Mouse (Mus musculus) left cerebral cortex, postnatal 4 days (tissue): ENCODE data around the gene A630076J17Rik. TPM values are rescaled to one million over a fixed set of nuclear protein-coding genes. Genes with fewer than 3 reads are reported as not detected.

ENCODE experiments used
- DNase-seq: peaks from one replicate; pipeline ENCODE4 v3.0.0-alpha.2; 2022
- intact Hi-C: fragments of 180-260 bp; cut with DNase I; formaldehyde crosslinking; loops from one replicate; pipeline ENCODE4 v1.15.1; 2025
- total RNA-seq, 2 experiments: library from RNA; stranded (reverse); gene quantifications; 2 replicates each; pipeline ENCODE4 v1.2.3; 2021

Gene A630076J17Rik
- total RNA-seq, result not detected

DNA sequence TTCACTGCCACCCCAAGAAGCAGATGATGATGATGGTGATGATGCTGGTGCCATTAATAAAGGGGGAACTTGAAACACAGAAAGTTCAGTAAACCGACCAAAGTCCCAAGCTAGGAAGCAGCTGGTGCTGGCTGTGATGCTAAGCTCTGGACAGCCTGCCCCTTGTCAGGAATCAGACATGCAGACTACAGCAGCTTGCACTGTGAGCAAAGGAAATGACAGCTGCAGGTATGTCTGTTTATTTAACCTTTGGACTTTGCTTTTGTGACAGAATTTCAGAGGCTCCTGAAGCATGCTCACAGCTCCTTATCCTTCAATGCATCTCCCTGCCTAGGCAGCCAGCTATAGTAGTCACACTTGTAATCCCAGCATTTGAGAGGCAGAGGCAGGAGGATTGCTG, at the start of gene A630076J17Rik:
TSS of gene A630076J17Rik (plus strand) at position 88 of the 400 bp plus-strand sequence.
- no peak for DNase-seq
- intact Hi-C loops, result loop anchor here (10.0 kb wide), 1 partner anchor 234 kb away; no protein-coding TSS in a partner anchor

DNA sequence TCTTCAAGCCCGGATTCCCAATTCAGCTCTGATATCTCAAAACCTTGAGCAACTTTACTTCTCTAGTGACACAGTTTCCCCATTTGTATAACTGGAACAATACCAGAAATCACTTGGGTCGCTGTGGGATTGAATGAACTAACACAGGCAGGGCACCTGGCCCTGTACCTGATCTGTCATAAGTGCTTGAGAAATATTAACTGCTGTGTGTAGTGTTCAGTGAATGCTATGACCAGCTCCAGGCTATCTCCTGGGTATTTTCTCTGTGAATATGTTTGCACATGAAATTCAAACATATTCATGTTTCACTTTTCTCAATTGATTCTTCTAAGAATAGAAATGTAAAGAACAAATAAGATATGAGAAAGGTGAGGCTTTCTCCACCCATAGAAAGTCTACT, 49.6 kb upstream of the A630076J17Rik start:
- DNase-seq, result no peak
- intact Hi-C loops, result loop anchor here (10.0 kb wide), 1 partner anchor 236 kb away; no protein-coding TSS in a partner anchor

DNA sequence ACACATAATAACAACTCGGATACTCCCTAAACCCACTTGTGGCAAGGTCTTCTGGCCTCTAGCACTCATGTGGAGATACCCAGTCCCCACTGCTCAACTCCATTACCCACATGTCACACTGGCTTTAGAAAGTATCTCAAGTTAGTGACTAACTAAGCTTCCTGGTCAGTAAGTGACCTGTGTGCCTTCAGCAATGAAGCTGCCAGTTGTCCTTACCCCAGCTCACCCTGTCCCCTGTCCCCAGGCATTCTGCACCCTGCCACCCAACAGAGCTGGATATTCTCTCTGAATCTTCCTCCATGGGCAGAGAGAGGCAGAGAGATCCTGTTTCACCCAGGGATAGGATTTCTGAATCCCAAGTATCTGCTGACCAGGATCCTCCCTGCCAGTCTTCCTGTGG, 47.7 kb upstream of the A630076J17Rik start, which contains the start of gene Kcna10:
TSS of gene Kcna10 (plus strand) at position 301 of the 400 bp plus-strand sequence.
- DNase-seq, result no peak
- intact Hi-C loops, result loop anchor here (10.0 kb wide), 1 partner anchor 238 kb away; no protein-coding TSS in a partner anchor

DNA sequence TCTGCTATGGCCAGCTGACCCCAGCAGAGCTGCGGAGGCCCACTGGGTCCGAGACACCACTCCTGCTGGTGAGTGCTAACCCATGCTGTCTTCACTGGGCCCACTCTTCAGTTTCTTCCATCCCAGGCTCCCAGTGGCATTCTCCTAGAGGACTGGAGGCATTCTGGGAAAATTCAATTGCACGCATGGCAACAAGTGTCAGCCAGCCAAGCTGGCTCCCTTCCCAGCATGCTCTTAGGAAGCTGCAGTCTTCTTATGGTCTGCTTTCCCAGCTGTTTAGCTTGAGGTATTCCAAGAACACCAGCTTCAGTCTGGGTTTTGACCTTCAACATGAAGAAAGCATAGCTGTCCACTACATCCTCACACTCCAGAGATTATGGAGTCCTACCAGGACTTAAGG, 47.2 kb upstream of the A630076J17Rik start:
- intact Hi-C loops, result loop anchor here (10.0 kb wide), 1 partner anchor 238 kb away; no protein-coding TSS in a partner anchor
- DNase-seq, result peak; percentile 48

DNA sequence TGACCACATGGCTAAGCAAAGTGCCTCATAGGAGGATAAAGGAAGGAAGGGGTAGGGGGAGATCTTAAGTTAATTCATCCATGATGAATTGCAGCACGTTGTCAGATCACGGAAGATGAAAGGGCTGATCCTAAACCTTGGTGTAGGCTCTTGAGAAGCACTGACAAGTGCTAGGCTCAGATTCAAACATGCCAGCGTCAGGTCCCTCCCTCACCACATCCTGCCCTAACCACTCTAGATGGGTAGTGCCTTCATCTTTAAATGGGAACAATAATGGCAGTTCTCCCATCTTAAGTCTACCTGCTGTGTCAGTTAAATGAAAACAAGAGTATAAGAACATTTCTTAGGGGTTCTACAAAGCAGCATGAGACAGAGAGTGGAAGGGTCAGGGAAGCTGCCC, 44.8 kb upstream of the A630076J17Rik start:
- intact Hi-C loops, result loop anchor here (5.0 to 10.0 kb wide), 2 partner anchors 241 to 288 kb away; no protein-coding TSS in a partner anchor
- DNase-seq, result no peak

DNA sequence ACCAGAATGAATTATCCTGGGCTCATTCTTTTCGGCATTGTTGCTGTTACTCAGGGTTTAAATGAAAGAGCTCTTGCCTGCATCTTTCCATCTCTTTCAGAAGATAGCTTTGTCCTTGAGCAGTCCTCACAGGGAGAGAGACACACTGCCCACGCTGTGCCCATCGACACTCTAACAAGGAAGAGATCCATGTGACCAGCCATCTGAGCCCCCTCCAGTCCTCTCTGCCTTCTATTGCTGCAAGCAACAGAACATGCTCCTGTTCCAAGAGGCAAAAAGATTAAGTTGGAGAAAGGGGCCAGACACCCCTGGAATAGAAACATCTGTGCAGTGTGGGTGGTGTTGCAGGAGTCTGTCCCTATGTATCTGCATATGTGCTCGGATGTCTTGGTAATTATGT, 43.4 kb upstream of the A630076J17Rik start:
- DNase-seq, result no peak
- intact Hi-C loops, result loop anchor here (2.0 to 10.0 kb wide), 3 partner anchors 92 to 290 kb away; no protein-coding TSS in a partner anchor

DNA sequence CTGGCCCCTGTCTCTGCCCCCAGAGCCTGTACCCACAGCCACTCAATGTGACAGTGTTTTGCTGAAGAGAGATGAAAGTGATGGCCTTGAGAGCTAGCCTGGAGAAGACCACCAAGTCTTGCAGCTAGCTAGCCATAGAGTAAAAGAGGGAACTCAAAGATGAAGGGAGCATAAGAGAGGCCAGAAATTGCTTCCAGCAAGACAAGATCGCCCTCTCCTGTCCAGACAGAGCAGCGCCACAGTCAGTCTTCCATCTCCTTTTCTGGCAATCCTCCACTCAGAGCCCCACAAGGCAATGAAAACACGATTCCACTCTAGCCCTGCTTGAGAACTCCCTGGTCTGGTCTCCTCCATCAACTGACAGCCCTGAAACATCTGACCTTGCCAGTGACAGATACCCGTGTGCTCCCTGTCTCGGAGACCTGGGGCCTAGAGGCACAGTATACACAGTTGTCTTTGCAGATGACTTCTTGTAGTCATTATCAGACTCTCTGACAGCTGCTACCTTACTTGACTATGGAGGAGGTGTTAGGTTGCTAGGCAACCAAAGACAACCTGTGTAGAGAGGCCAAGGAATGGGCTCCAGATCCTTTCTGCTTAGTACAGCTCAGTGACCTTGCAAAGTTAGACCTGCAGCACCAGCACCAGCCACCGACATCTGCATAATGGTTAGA, 42.1 kb upstream of the A630076J17Rik start:
- intact Hi-C loops, result loop anchor here (5.0 to 10.0 kb wide), 2 partner anchors 244 to 291 kb away; no protein-coding TSS in a partner anchor
- DNase-seq, result peak; percentile 72

DNA sequence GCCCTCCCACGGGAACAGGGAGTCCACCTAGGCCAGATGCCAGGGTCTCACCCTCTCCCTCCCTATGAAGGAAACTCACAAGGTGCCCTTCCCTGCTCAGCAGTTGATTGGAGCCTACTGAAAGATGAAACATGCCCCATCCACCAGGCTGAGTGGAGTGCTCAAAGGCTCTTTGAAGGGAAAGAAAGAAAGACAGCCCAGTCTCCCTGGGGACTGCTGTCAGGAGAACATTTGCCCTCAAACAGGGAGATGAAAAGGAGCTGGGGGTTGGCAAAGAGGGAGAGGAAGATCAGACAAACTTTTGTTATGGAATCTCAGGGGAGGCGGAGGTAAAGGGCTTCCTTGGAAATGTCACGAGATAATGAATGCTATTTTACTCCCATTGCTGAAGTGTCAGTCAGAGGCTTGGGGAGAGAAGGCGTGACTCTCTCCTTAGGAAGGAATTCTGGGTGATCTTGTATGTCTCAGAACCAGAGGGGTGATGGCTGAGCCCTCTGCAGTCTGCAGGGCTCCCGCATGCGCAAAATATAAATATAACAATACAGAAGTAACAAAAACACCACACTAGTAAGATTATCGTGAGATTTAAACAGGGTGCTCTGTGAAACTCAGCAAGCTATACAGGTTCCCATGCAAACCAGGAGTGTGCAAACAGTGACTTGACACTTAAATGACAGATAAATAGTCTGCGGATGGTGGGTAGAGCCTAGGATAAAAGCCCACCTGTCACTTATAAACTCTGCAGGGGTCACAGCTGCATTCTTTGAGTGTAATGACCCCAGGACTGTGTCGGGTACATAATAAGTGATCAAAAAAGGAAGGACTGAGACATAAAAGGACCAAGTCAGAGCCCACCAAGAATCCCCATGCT, 28.9 kb upstream of the A630076J17Rik start:
- intact Hi-C loops, result no loop called here
- no peak for DNase-seq

DNA sequence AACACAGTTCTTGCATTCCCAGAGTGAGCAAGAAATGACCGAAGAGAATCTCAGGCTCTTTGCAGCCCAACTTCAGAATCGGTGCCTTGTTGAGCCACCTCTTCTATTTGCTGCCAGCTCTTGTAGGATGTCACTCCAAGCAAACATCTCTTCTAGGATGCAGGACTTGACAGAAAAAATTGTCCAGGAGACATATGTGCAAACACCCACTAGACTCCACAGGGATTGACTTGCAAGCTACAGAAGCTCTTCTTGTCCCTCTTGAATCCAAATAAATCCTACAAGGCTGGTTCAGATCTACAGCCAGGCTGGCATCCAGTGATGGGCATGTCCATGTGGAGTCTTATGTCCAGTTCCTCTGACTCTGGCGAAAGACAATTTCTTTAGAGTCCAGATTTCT, 26.0 kb upstream of the A630076J17Rik start:
- intact Hi-C loops, result no loop called here
- DNase-seq, result no peak

DNA sequence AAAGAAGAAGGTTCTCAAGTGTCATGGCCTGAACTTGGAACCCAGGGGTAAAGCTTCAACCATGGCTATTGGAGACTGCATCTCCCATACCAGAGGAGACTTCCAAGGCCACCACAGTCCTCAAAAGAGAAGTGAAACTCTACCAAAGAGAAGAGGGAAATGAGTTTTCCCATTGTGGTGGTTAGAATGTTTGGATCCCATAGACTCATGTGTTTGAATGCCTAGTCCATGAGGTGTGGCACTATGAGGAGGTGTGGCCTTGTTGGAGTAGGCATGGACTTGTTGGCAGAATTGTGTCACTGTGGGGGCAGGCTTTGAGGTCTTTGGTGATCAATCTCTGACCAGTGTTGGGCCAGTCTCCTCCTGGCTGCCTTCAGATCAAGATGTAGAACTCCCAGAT, 25.2 kb upstream of the A630076J17Rik start:
- intact Hi-C loops, result no loop called here
- DNase-seq, result no peak

DNA sequence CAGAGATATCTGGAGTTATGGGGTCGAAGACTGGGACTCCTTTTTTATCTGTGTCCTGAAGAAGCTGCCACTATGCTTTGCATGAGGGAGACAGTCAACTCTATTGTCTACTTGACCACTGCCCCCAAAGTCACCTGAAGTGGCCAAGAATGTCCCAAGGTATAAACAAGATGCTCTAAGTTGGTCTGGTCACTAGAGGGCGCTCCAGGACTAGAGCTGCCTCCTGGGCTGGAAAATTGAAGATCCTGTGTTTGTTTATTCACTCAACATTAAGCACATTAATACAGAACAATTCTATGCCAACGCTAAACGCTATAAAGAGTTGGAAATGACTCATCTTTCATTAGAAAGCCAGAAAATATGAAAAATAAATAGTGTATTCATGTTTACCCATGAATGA, 24.4 kb upstream of the A630076J17Rik start:
- intact Hi-C loops, result no loop called here
- DNase-seq, result peak; percentile 72

DNA sequence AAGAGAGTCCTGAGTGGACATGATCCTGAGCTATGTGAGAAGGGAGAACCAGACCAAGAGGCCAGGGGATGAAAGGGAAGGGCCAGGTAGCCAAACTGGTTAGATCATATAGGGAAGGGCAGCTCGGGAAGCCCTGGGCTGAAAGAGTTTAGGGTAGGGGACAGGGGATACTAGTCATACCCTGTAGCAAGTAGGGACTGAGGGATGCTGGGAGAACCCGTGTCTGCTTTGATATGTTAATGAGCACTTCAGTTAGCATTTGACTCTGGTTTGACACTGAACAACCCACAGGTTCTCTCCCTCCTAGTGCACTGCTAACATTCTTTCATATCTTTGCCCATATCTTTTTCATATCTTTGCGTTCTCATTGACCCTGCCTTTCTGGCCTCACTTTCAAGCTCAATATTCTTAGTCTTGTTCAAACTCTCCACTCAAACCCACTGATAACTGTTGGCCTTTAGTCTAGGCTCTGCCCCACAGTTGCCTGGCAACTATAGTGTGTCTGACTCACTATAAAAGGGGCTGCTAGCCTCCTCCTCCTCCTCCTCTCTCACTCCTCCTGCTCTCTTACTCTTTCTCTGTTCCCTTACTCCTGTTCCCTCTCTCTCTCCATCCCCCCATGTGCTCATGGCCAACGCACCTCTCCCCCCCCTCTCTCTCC, 23.8 kb upstream of the A630076J17Rik start:
- intact Hi-C loops, result no loop called here

DNA sequence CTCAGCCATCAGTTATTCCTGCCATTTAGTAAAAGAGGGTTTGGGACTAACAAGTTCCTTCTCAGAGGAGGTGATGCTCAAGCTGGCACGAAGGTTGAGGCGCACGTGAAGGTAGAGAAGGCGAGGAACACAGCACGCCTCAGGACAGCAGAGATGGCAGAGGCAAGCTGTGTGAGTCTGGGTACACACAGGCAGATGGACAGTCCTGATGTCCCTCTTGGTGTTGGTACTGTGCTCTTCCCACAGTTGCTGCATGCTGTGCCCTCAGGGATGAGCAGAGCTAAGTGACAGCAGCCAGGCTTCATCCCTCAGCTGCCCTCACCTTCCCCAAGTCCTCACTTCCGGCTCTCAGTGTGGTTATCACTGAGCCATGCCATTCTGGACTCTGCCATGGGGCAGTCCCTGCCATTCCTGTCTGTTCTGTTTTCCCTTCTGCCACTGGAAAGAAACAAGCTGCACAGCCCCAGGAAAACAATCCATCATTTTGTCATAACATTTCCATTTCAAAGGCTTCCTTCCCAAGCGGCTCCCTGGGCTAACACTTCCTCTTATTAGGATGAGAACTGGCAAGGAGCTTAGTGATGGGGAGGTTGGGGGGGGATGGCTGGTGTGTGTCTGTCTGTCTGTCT, 22.7 kb upstream of the A630076J17Rik start:
- DNase-seq, result no peak
- intact Hi-C loops, result no loop called here

More for the DNA sequence above, 23.8 kb upstream of the A630076J17Rik start:
- no peak for DNase-seq

DNA sequence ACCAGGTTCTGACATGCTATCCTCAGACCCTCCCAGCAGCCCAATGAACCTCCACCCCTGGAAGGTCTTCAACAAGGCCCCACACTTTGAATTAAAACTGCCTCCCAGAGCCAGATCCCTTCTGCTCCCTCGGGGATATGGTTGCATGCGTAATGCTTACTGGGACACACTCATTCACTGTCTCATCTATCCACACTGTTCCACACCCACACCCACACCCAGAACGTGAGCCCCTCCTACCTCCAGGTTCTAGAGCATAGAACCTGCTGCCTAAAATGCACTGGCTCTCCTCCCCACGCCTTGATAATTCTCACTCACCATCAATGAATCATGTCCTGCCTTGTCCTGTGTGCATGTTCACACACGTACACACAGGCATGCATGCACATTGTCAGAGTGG, 15.8 kb upstream of the A630076J17Rik start:
- DNase-seq, result no peak
- intact Hi-C loops, result no loop called here

DNA sequence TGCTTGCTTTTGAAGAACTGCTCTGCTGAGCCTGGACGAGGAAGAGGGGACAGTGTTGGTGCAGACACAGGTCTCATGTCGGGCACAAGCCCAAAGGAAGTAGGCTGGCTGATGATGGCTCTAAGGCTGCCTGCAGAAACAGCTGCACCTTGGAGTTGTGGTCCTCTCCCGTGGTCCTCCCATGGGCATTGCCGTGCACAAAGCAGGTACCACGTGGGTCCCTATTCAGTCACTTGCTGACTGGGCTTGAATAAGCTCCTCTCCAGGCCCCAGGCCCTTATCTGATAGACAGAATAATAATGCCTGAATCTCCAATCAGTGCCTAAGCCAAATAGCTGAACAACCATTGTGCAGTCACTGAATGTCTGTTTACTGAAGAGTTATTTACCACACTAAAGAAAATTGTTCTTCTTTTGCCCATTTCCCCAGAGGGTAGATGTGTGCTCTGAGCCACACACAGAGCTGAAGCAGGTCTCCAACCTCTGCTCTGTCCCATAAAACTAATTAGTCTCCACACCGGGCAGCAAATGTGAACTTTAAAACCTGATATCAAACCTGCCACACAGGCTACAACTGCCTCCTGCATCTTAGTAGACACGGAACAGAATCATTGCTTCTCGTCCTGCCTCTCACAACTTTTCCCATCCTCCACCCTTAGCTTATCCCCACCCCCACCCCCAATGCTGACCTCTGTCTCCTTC, 13.9 kb upstream of the A630076J17Rik start:
- intact Hi-C loops, result no loop called here
- no peak for DNase-seq

DNA sequence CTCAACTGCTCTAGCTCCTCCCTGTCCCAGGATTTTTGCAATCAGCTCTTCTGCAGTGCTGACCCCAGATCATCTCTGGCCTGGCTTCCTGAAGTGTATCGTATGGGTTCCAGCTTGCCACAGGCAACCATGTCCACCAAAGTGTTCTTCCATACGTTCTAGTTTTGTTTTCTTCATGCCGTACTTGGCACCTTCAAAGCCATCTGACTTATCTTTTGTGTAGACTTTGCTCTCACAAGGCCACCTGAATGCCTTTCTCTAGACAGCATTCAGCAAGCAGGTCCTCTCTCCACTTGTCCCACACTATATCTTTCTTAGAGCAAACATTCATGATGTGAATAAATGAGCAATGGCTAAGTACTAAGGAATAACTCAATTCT, 13.3 kb upstream of the A630076J17Rik start:
- intact Hi-C loops, result no loop called here
- DNase-seq, result no peak

DNA sequence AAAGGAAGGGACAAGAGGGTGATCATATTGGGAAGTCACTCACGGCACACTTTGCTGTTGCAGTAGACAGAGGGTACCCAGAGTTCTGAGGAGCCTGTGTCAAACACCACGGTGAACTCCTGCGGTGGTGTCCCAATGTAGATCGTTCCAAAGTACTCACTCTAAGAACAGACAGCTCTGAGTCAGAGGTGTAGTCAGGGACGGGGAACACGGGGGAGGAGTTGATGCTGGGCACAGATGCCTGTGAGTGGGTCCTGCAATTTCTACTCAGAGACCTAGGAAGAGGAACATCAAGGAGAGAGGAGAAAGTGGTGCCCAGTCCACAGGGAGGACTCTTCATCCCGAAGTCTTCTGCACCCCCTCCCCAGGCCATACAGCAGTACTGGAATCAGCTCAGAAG, 11.8 kb upstream of the A630076J17Rik start:
- intact Hi-C loops, result no loop called here
- no peak for DNase-seq

DNA sequence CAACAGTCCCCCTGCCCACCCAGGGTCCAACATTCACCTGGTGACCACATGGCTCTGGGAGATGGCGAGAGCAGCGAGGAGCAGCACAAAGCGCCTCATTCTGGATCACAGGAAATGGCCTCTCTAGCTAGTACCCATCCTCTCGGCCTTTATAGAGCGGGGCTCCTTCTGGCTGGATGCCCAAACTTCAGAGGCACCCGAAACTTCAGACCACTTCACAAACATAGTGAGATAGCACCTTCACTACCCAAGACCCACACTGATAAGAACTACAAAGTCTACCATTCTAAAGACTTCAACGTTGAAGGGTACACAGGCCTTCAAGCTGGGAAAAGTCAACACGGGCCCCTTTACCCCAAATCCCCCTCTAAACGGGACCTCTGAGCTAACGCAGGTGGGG, 8.8 kb upstream of the A630076J17Rik start, which contains the start of gene Cym:
TSS of gene Cym (minus strand) at position 125 of the 400 bp plus-strand sequence.
- no peak for DNase-seq
- intact Hi-C loops, result no loop called here

DNA sequence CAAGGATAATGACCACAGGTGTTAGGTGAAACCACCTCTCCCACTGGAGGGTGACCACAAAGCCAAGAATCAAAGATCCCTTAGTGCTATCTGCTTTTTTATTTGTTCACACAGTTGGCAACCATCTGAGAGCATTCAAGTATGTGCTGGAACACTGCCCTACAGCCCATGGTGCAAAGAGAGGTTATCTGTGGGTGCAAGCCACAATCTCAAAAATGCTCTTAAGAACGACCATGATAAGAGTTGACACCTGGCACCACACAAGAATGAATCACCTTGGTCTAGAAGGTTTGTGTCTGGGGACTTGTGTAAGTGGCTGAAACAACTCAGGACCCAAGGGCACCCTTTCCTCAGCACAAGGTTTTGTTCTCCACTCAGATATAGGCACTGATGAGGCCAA, 7.2 kb upstream of the A630076J17Rik start:
- intact Hi-C loops, result no loop called here
- no peak for DNase-seq

DNA sequence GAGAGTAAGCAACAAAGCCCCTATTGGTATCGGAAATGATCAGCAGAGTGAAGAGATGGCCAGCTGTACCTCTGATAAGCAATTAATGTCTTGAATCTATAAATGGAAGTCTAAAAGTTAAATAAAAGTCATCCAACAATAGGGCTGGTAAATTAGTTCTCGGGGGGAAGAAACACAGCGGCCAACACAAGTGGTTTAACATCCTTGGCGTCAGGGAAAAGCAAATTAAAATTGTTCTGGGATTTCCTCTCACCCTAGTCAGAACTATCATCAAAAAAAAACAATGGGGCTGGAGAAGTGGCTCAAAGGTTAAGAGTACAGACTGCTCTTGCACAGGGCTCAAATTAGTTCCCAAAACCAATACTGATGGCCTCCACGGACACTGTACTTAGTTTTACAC, 4.6 kb upstream of the A630076J17Rik start:
- DNase-seq, result no peak
- intact Hi-C loops, result no loop called here
